Mouse (Mus musculus): ENCODE results near the gene Dus3l.

The Dus3l gene

GRCm38 (mm10) chr17:56754271-56755185 is 10.0 kb upstream of the Dus3l start:
- DNase-seq (ENCODE audit: low read depth, low spot score): peak; percentile 51

DNA sequence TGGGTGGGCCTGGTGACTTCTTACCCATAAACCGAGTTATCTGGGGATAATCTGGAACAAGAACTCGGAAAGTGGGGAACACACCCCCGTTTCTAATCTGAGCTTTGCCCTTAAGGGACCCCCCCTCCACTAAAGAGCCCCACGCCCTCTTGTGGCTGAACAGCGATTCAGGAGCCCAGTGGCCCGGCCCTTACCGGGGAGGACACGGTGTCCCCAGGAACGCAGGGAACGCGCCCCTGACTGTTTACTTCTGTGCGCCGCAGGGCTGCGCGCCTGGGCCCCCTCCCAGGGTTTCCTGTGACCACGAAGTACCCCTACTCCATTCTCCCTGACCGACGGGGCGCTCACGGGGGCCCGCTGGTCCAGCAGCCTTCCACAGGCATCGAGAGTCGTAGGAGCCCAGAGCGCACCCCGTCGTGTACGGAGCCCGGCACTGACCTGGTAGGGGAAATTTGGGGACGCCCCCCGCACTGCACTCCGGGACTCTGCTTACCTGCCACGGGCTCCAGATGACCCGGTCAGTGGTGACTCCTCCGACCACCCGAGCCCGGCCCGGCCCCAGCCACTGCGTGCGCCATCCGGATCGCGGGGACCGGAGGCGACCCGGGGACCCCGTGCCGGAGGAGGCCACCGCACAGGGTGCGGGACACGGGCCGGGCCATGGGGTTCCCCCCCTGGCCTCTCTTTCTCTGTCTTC is 7.7 kb upstream of the Dus3l start:
- no peak for DNase-seq (ENCODE audit: low read depth, low spot score)

DNA sequence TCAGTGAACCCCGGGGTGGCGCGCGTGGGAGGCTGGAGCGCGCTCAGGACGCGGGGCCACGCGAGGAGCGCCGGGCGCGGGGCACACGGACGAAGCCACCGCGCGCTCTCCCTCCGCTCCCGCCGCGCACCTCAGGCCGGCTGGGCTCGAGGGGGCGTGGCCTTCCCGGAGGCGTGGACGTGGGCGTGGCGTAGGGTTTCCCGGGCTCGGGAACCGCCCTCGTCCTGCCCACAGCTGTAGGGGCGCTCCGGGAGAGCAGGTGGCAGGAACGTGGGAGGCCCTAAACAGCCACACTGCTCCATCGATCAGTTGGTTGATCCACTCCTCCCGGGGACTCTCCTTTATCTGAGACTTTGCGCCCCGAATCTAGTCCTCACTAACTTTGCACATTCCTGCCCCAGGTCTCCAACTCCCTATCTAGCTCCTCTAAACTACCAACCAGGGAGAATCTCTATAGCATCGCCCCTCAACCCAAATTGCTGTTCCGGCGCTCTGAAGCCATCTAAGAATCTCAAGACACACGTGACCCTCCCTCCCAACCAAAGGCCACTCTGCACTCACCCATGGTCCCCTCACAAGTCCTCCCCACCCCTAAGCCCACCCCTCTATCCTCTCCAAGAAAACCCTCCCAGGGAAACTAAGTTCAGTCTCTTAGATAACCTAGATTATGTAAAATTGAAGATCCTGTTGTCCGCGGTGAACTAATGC is 7.0 kb upstream of the Dus3l start, which contains the start of gene Nrtn:
Gene Nrtn (minus strand): TSS at position 115 of the 708 bp plus-strand sequence.
- peak; percentile 87 for DNase-seq (ENCODE audit: low read depth, low spot score)

- DNase-seq (ENCODE audit: low read depth, low spot score): peak; percentile 93
Observed at GRCm38 (mm10) chr17:56758132-56758531, 6.4 kb upstream of the Dus3l start.

GRCm38 (mm10) chr17:56759261-56759660 is 5.3 kb upstream of the Dus3l start:
- DNase-seq (ENCODE audit: low read depth, low spot score): no peak

GRCm38 (mm10) chr17:56761077-56761476 is 3.5 kb upstream of the Dus3l start:
- no peak for DNase-seq (ENCODE audit: low read depth, low spot score)

DNA sequence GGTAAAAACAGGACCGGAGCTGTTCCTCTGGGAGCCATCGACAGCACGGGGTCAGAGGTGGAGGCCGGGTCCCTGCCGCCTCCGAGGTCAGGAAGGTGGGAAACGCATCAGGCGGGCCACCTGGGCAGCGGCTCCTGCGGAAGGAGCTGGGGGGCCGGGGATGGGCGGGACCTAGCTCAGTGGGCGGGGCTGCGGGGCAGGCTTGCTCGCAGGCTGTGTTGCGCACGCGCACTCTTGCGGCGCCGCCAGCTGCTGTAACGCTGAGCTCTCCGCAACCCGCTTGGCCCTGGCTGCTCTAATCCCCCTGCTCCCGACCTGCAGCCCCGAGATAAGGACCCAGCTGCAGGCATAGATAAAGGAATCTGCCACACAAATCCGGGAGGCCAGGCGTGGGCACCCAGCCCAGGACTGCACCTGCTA is 2.6 kb upstream of the Dus3l start:
- peak; percentile 86 for DNase-seq (ENCODE audit: low read depth, low spot score)

GRCm38 (mm10) chr17:56762769-56763731 is 1.5 kb upstream of the Dus3l start:
- peak; percentile 85 for DNase-seq (ENCODE audit: low read depth, low spot score)

- no peak for DNase-seq (ENCODE audit: low read depth, low spot score)
Observed at GRCm38 (mm10) chr17:56763741-56764250, 761 bp upstream of the Dus3l start.

- no peak for DNase-seq (ENCODE audit: low read depth, low spot score)
Observed at GRCm38 (mm10) chr17:56765431-56765830, 874 bp downstream of the Dus3l start.

- DNase-seq (ENCODE audit: low read depth, low spot score): no peak
Observed at GRCm38 (mm10) chr17:56766631-56767405, 2.3 kb downstream of the Dus3l start.

DNA sequence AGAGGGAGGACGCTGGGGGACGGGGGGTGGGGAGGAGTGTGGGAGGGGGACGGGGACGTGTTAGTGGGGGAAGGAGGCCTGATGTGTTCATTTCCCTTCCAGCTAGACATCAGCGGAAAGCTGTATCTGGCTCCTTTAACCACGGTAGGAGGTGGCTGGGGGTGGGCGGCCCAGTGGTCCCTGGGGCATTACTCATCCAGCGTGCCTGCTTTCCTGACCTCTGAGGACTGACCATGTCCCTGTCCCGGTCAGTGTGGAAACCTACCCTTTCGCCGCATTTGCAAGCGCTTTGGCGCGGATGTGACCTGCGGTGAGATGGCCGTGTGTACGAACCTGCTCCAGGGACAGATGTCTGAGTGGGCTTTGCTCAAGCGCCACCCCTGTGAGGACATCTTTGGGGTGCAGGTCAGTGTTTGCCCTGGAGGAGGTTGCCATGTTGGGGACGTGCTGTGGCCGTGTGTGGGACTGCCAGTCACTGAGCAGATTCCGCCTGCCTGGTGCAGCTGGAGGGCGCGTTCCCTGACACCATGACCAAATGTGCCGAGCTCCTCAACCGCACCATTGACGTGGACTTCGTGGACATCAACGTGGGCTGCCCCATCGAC is 3.1 kb downstream of the Dus3l start:
- no peak for DNase-seq (ENCODE audit: low read depth, low spot score)

DNA sequence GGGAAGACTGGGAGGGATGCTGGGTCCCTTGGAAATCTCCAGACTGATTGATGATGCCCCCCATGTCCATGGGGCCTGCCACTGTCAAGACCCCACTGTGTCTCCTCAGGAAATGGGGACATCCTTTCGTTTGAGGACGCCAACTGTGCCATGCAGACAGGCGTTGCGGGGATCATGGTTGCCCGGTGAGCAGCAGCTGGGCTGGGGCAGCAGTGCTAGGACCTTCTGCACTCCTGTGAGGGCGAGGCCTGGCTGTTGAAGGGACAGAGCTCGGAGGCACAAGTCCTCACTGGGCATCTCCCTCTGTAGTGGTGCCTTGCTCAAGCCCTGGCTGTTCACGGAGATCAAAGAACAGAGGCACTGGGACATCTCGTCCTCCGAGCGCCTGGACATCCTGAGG is 4.4 kb downstream of the Dus3l start:
- DNase-seq (ENCODE audit: low read depth, low spot score): no peak

DNA sequence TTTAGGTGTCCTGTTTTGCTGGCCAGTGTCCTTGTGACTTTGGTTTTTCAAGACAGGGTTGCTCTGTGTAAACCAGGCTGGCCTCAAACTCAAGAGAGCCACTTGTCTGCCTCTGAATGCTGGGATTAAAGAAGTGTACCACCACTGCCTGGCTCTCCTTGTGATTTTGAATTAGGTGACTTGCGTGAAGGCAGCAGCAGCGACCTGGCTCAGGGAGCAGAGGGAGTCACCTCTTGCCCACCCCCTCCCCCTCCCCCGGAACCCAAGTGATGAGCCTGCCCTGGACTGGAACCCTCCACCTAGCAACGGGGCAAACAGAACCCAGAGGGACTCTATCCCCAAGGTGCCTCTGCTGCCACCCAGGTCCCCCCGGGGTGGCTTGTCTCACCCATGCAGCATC is 5.4 kb downstream of the Dus3l start, which contains the start of gene Prr22:
Gene Prr22 (plus strand): TSS at position 301 of the 400 bp plus-strand sequence.
- no peak for DNase-seq (ENCODE audit: low read depth, low spot score)

GRCm38 (mm10) chr17:56777568-56777967 is 13.0 kb downstream of the Dus3l start:
- DNase-seq (ENCODE audit: low read depth, low spot score): peak; percentile 75

DNA sequence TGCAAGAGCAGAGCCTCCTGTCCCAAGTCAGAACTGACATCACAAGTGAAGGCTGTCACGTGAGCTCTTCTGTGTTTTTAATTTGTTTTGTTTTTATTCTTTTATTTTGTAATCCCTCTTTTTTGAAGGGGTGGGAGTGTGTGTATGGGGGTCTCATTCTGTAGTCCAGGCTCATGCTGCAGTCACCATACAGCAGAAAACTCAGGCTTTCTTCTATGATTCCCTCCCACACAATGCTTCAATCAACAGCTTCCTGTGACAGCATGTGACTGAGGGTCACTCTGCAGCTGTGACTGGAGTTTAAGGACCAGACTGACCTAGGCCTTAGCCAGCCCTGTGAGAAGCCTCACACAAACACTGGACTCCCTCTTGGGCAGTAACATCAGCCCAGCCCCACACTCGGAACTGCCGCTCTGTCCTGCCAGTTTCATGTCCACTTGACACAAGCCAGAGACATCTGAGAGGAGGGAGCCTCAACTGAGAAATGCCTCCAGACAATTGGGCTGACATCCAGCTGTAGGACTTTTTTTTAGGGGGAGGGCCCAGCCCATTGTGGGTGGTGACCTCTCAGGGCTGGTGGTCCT is 14.3 kb downstream of the Dus3l start:
- DNase-seq (ENCODE audit: low read depth, low spot score): no peak

DNA sequence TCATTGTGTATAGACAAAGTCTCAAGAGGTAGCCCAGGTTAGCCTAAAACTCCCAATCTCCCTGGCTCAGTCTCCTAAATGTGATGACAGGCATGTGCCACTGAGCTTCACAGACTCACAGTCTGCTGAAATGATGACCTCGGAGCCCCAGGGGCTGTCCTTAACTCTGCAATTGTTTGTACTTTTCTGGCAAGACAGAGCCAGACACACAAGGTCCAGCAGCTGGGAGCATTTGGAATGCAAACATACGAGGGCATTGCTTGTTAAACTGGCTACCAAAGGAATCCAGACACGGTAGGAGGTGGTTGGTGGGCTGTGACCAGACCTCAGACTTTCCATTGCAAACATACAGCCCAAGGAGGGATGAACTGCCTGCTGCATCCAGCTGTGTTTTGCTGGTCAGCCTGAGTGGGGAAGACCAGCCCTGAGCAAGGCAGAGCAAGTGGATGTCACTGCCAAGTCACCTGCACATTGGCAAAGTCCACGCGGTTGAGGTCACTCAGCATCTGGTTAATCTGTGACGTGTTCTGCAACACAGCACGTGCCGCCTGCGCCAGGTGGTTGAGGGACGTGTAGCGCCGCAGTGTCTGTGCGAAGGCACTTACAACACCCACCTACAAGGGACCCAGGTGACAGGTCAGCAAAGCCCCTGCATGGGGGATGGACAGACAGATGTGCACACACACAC is 15.9 kb downstream of the Dus3l start:
- no peak for DNase-seq (ENCODE audit: low read depth, low spot score)

DNA sequence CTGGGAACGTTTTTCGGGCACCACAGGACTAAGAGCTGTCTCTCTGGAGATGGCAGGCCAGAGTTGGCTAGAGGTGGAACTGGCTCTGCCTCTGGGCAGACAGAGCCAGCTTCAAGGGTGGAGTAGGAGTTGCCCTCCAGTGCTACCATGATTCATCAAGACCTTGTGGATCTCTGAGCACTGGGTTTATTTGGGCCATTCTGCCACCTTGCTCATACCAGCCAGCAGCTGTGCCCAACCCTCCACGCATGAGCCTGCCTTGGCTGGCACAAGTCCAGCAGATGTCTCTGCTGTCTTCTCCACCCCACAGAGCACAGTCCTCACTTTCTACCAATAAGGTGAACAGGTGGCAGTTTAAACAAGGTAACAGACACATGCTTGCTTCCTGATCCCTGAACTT is 24.3 kb downstream of the Dus3l start:
- no peak for DNase-seq (ENCODE audit: low read depth, low spot score)
